Mouse (Mus musculus): ENCODE measurements at regions not wholly inside any gene's neighbourhood (a gene's known extent, or its start where the extent isn't known, plus 50 kb on each side); places are given as distances from the start of the nearest gene placed in this dataset.

- DNase-seq (ENCODE audit: low read depth, low spot score), result no peak
These were observed 312.7 kb downstream of the Plekhb2 start for GRCm38 (mm10) chr1:35162506-35162905.

GRCm38 (mm10) chr1:35200656-35201055, 350.9 kb downstream of the Plekhb2 start:
- DNase-seq (ENCODE audit: low read depth, low spot score), result no peak

- DNase-seq (ENCODE audit: low read depth, low spot score), result no peak
These were observed 351.5 kb downstream of the Plekhb2 start for GRCm38 (mm10) chr1:35201083-35201879.

- no peak for DNase-seq (ENCODE audit: low read depth, low spot score)
These were observed 352.1 kb downstream of the Plekhb2 start for GRCm38 (mm10) chr1:35201880-35202220.

GRCm38 (mm10) chr1:35202551-35202950, 352.8 kb downstream of the Plekhb2 start:
- no peak for DNase-seq (ENCODE audit: low read depth, low spot score)

- no peak for DNase-seq (ENCODE audit: low read depth, low spot score)
These were observed 357.2 kb downstream of the Plekhb2 start for GRCm38 (mm10) chr1:35206834-35207529.

- peak; percentile 18 for DNase-seq (ENCODE audit: low read depth, low spot score)
These were observed 362.5 kb downstream of the Plekhb2 start for GRCm38 (mm10) chr1:35212111-35212891.

- peak; percentile 28 for DNase-seq (ENCODE audit: low read depth, low spot score)
These were observed 364.1 kb downstream of the Plekhb2 start for GRCm38 (mm10) chr1:35213875-35214274.

- DNase-seq (ENCODE audit: low read depth, low spot score), result no peak
These were observed 366.6 kb downstream of the Plekhb2 start for GRCm38 (mm10) chr1:35216411-35216810.

- DNase-seq (ENCODE audit: low read depth, low spot score), result peak; percentile 82
These were observed 370.4 kb downstream of the Plekhb2 start for GRCm38 (mm10) chr1:35220215-35220614.

GRCm38 (mm10) chr1:35220751-35221150, 371.0 kb downstream of the Plekhb2 start:
- peak; percentile 96 for DNase-seq (ENCODE audit: low read depth, low spot score)

- DNase-seq (ENCODE audit: low read depth, low spot score), result peak; percentile 96
These were observed 382.8 kb downstream of the Plekhb2 start for GRCm38 (mm10) chr1:35232592-35232991.

- DNase-seq (ENCODE audit: low read depth, low spot score), result peak; percentile 17
These were observed 388.4 kb downstream of the Plekhb2 start for GRCm38 (mm10) chr1:35238139-35238538.

GRCm38 (mm10) chr1:35242849-35243248, 393.1 kb downstream of the Plekhb2 start:
- no peak for DNase-seq (ENCODE audit: low read depth, low spot score)

- no peak for DNase-seq (ENCODE audit: low read depth, low spot score)
These were observed 393.6 kb downstream of the Plekhb2 start for GRCm38 (mm10) chr1:35243339-35243738.

- DNase-seq (ENCODE audit: low read depth, low spot score), result no peak
These were observed 415.3 kb downstream of the Plekhb2 start for GRCm38 (mm10) chr1:35265125-35265524.

- peak; percentile 73 for DNase-seq (ENCODE audit: low read depth, low spot score)
These were observed 416.9 kb downstream of the Plekhb2 start for GRCm38 (mm10) chr1:35266626-35267025.

- DNase-seq (ENCODE audit: low read depth, low spot score), result no peak
These were observed 418.1 kb downstream of the Plekhb2 start for GRCm38 (mm10) chr1:35267883-35268282.

- DNase-seq (ENCODE audit: low read depth, low spot score), result no peak
These were observed 425.2 kb downstream of the Plekhb2 start for GRCm38 (mm10) chr1:35274978-35275377.

Measured in ZHBTc4 (cell line).